ENCODE assay signal across 7 mouse cellular contexts in the genomic region with DNA sequence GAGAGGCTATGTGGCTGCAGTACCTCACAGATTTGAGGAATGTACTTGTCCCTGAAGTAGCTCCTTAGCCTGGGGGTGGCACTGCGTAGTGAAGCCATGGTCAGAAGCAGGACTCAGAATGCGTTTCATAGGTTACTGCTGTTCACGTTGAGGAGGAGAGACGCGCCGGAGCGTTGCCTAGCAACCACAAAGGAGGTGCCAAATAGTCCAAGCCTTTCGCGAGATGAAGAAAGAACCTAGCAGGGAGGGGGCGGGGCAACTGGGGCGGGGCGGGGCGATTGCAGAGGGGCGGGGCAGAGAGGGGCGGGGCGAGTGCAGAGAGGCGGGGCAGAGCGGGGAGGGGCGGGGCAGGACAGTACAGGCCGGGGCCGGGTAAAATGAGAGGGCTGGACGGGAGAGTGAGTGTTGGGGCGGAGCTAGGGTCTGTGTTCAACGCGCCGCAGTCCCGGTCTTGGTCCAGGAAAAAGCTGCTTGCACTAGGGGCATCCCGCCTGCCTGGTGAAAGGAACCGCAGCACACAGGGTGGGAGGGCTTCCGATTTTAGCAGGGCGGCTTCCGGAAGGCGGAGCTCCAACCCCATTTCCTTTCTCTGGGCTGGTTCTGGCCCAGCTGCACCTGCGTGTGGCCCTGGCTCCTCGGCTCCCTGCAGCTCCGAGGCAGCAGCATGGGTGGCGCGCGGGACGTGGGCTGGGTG. TPM values are rescaled to one million over a fixed set of nuclear protein-coding genes. Genes with fewer than 3 reads are reported as not detected.
A peak's percentile ranks its signal among the peaks of the same experiment; 100 is the strongest.
DNase-seq lines count a peak whose midpoint lies in the region; ATAC-seq lines count a peak whose summit lies in the region.

Gene Fbxl13 (minus strand): TSS at position 196 of the 694 bp plus-strand sequence.
Gene Armc10 (plus strand): TSS at position 375 of the 694 bp plus-strand sequence.

- ATAC-seq in embryonic facial prominence, embryonic 11.5 days (replicated peaks; ENCODE audit: insufficient number of reproducible peaks, low FRiP score, low TSS enrichment, low read depth), result peak; percentile 98
- peak; percentile 96 for ATAC-seq in limb, embryonic 11.5 days (ENCODE audit: insufficient number of reproducible peaks, low FRiP score, low TSS enrichment, low read depth)
- peak; percentile 95 for ATAC-seq in midbrain, embryonic 14.5 days (ENCODE audit: low FRiP score, low TSS enrichment)

- H3K27me3 ChIP-seq in embryonic facial prominence, embryonic 11.5 days (ENCODE audit: control insufficient read depth, insufficient read depth, low read length), result no peaks in the 10 kb centered on the region
- H3K27me3 ChIP-seq in limb, embryonic 11.5 days (ENCODE audit: control insufficient read depth, insufficient read depth, low read length), result no peaks in the 10 kb centered on the region
- H3K27me3 ChIP-seq in midbrain, embryonic 14.5 days (ENCODE audit: control insufficient read depth, insufficient read depth, low read length), result no peaks in the 10 kb centered on the region

- peak within 1 kb of the TSS; percentile 75 for H3K4me2 ChIP-seq in embryonic facial prominence, embryonic 11.5 days (ENCODE audit: low read depth, low read length)
- peak within 1 kb of the TSS; percentile 65 for H3K4me2 ChIP-seq in limb, embryonic 11.5 days (ENCODE audit: low read depth, severe bottlenecking)
- H3K4me2 ChIP-seq in midbrain, embryonic 14.5 days (ENCODE audit: low read length), result peak within 1 kb of the TSS; percentile 89

- H3K36me3 ChIP-seq in embryonic facial prominence, embryonic 11.5 days (replicated peaks; ENCODE audit: control insufficient read depth, insufficient read depth, low read depth, low read length), result peaks cover 4% of the 10 kb centered on the region
- peaks cover 11% of the 10 kb centered on the region; the same call in 1 of the 2 replicates for H3K36me3 ChIP-seq in limb, embryonic 11.5 days (ENCODE audit: control insufficient read depth, insufficient read depth, low read length)
- H3K36me3 ChIP-seq in midbrain, embryonic 14.5 days (ENCODE audit: control insufficient read depth, insufficient read depth, low read length), result peaks cover 27% of the 10 kb centered on the region

- peak within 1 kb of the TSS; percentile 29 for H3K27ac ChIP-seq in embryonic facial prominence, embryonic 11.5 days (replicated peaks; ENCODE audit: low read depth, low read length)
- H3K27ac ChIP-seq in limb, embryonic 11.5 days (replicated peaks; ENCODE audit: low read depth, low read length), result peak within 1 kb of the TSS; percentile 83
- peak within 1 kb of the TSS; percentile 89 for H3K27ac ChIP-seq in midbrain, embryonic 14.5 days (replicated peaks; ENCODE audit: low read depth, low read length)

- peak within 1 kb of the TSS; percentile 79 for H3K4me3 ChIP-seq in embryonic facial prominence, embryonic 11.5 days (ENCODE audit: low read depth, low read length)
- H3K4me3 ChIP-seq in limb, embryonic 11.5 days (ENCODE audit: low read depth, low read length), result peak within 1 kb of the TSS; percentile 79
- peak within 1 kb of the TSS; percentile 86 for H3K4me3 ChIP-seq in midbrain, embryonic 14.5 days (replicated peaks; ENCODE audit: low read depth, low read length)

- peak; percentile 93 for DNase-seq in adrenal gland, postnatal 14 days
- DNase-seq in embryonic facial prominence, embryonic 11.5 days (ENCODE audit: low spot score), result peak; percentile 91
- peak; percentile 99 for DNase-seq in heart, adult 11 months
- peak; percentile 90 for DNase-seq in kidney, adult 18-20 months
- peak; percentile 88 for DNase-seq in limb, embryonic 11.5 days (ENCODE audit: low spot score)
- DNase-seq in midbrain, embryonic 14.5 days, result peak; percentile 94
- peak; percentile 77 to 79 for DNase-seq in spleen, adult 18-20 months

- no peaks in the 10 kb centered on the region for H3K4me1 ChIP-seq in embryonic facial prominence, embryonic 11.5 days (ENCODE audit: control insufficient read depth, insufficient read depth, low read length)
- H3K4me1 ChIP-seq in limb, embryonic 11.5 days (ENCODE audit: control insufficient read depth, insufficient read depth, low read length), result no peaks in the 10 kb centered on the region
- peaks cover 5% of the 10 kb centered on the region for H3K4me1 ChIP-seq in midbrain, embryonic 14.5 days (ENCODE audit: control insufficient read depth, insufficient read depth, low read length)

- peak within 1 kb of the TSS; percentile 81 for H3K9ac ChIP-seq in embryonic facial prominence, embryonic 11.5 days (replicated peaks; ENCODE audit: low read length)
- peak within 1 kb of the TSS; percentile 82 for H3K9ac ChIP-seq in limb, embryonic 11.5 days (ENCODE audit: low read length)
- H3K9ac ChIP-seq in midbrain, embryonic 14.5 days (replicated peaks; ENCODE audit: low read length), result peak within 1 kb of the TSS; percentile 92

- under 1% methylated on average over 36 of the region's 40 CpGs for WGBS in embryonic facial prominence, embryonic 11.5 days
- under 1% methylated on average over 37 of the region's 40 CpGs for WGBS in limb, embryonic 11.5 days
- 2% methylated on average over 38 of the region's 40 CpGs for WGBS in midbrain, embryonic 14.5 days

- no peaks in the 10 kb centered on the region for H3K9me3 ChIP-seq in embryonic facial prominence, embryonic 11.5 days (replicated peaks; ENCODE audit: control insufficient read depth, low read length)
- no peaks in the 10 kb centered on the region for H3K9me3 ChIP-seq in limb, embryonic 11.5 days (ENCODE audit: control insufficient read depth, low read length)
- no peaks in the 10 kb centered on the region for H3K9me3 ChIP-seq in midbrain, embryonic 14.5 days (ENCODE audit: control insufficient read depth, low read length)

RNA-seq across cellular contexts. Expression of gene Fbxl13, which starts in this region (rescaled TPM):
- 0.11 TPM in 1 of 2 replicates, not detected in the other for total RNA-seq in adrenal gland, postnatal 14 days (2021)
- 0.11 TPM in 2 replicates for polyA plus RNA-seq in embryonic facial prominence, embryonic 11.5 days (2014; fragmentation: Nextera tagmentation; extraction: Ambion mirVana)
- 0.12 TPM in 1 of 2 replicates, not detected in the other for polyA plus RNA-seq in limb, embryonic 11.5 days (2014; fragmentation: Nextera tagmentation; extraction: Ambion mirVana)
- 0.09 and 0.47 TPM in 2 replicates for polyA plus RNA-seq in midbrain, embryonic 14.5 days (2014; fragmentation: Nextera tagmentation; extraction: Ambion mirVana)

RNA-seq across cellular contexts. Expression of gene Armc10, which starts in this region (rescaled TPM):
- 15.0 and 19.8 TPM in 2 replicates for total RNA-seq in adrenal gland, postnatal 14 days (2021)
- 83.6 and 92.8 TPM in 2 replicates for polyA plus RNA-seq in embryonic facial prominence, embryonic 11.5 days (2014; fragmentation: Nextera tagmentation; extraction: Ambion mirVana)
- 75.3 and 91.9 TPM in 2 replicates for polyA plus RNA-seq in limb, embryonic 11.5 days (2014; fragmentation: Nextera tagmentation; extraction: Ambion mirVana)
- polyA plus RNA-seq in midbrain, embryonic 14.5 days (2014; fragmentation: Nextera tagmentation; extraction: Ambion mirVana), result 73.7 and 85.6 TPM in 2 replicates

Comparison
In these comparisons a context has a peak if more than half of its experiments do, and no peak if none do; other contexts are left out.
1. Peak in every context shown above with its lines: DNase-seq, ATAC-seq, H3K4me3 ChIP-seq and H3K27ac ChIP-seq.
2. H3K27ac ChIP-seq: peak in every context shown above with its lines; median percentile 89 in midbrain, embryonic 14.5 days; 83 in limb, embryonic 11.5 days; 29 in embryonic facial prominence, embryonic 11.5 days.